Mouse (Mus musculus): ENCODE measurements around the gene Ncapd2. TPM values are rescaled to one million over a fixed set of nuclear protein-coding genes. Genes with fewer than 3 reads are reported as not detected.

Ncapd2 gene
- total and polyA plus RNA-seq, 3 experiments = 79.6 to 301 (median 147) TPM

DNA sequence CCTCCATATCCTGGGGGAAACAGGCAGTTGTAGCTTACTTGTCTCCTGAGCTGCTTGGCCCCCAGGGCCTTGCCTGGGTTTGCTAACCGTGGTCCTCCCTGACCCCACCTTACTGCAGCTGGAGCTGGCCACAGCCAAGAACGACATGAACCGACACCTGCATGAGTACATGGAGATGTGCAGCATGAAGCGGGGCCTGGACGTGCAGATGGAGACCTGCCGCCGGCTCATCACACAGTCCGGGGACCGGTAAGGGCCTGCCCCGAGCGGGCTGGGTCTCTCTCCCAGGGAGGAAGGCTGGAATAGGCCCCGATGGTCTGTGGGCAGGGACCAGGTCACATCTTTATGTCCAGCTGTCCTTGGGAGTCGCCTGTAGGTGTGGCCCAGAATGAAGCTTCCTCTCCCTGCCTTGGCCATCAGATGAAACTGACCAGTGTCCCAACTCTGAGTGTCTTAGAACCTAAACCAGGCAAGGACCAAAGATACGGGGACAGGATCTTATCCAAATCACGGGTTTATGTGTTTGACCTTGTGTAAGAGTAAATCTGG lies 32.5 kb downstream of the Ncapd2 start:
- DNase-seq (ENCODE audit: extremely low read depth) = no peak
- peak; percentile 52; the same call in 1 of the 2 replicates for TF ChIP-seq ZMIZ1 (IDR thresholded peaks at IDR 0.05; ENCODE audit: low read depth, low read length)
- TF ChIP-seq RAD21 (IDR thresholded peaks at IDR 0.05; ENCODE audit: low read depth, low read length) = no peak
- TF ChIP-seq ETS1 (conservative IDR thresholded peaks at IDR 0.05; ENCODE audit: low read depth, low read length) = no peak
- TF ChIP-seq MAZ (IDR thresholded peaks at IDR 0.05; ENCODE audit: low read depth, low read length) = no peak
- Histone ChIP-seq H3K27me3 (replicated peaks) (no peaks in the 10 kb centered on the region), H3K27ac (ENCODE audit: insufficient read depth, low read depth) (no peak overlapping the region), H3K79me2 (replicated peaks; ENCODE audit: control insufficient read depth, extremely low read depth, insufficient read depth, poor library complexity, severe bottlenecking) (peaks cover 8% of the 10 kb centered on the region), H3K4me1 (ENCODE audit: control insufficient read depth in 1 of 2, insufficient read depth in 2 of 2) (peaks cover 3 to 18% of the 10 kb centered on the region in 2 experiments; a peak in 2 of 4 replicates), H3K4me2 (ENCODE audit: insufficient read depth, low read depth, poor library complexity, severe bottlenecking) (no peak overlapping the region), H3K9ac (ENCODE audit: insufficient read depth, low read depth) (no peak overlapping the region), H3K36me3 (replicated peaks in 1 of 2; ENCODE audit: control insufficient read depth in 1 of 2, insufficient read depth in 1 of 2, low read length in 1 of 2) (peaks cover 73 to 86% of the 10 kb centered on the region in 2 experiments), H3K4me3 (replicated peaks in 1 of 3; ENCODE audit: low read depth in 2 of 3, low read length in 2 of 3, poor library complexity in 1 of 3) (no peak overlapping the region), H3K9me3 (replicated peaks; ENCODE audit: low read length) (no peaks in the 10 kb centered on the region)
- in situ Hi-C loops (cut with MboI; ENCODE audit: low pct_ligation_motif_present, low pct_unique_long_range_greater_than_20kb, low sequenced_read_pairs) = loop anchor here (5.0 kb wide), 1 partner anchor 113 kb away; no protein-coding TSS in a partner anchor
- dilution Hi-C loops (cut with MboI; ENCODE audit: extremely low pct_ligation_motif_present, extremely low pct_unique_long_range_greater_than_20kb, low sequenced_read_pairs) = no loop called here

DNA sequence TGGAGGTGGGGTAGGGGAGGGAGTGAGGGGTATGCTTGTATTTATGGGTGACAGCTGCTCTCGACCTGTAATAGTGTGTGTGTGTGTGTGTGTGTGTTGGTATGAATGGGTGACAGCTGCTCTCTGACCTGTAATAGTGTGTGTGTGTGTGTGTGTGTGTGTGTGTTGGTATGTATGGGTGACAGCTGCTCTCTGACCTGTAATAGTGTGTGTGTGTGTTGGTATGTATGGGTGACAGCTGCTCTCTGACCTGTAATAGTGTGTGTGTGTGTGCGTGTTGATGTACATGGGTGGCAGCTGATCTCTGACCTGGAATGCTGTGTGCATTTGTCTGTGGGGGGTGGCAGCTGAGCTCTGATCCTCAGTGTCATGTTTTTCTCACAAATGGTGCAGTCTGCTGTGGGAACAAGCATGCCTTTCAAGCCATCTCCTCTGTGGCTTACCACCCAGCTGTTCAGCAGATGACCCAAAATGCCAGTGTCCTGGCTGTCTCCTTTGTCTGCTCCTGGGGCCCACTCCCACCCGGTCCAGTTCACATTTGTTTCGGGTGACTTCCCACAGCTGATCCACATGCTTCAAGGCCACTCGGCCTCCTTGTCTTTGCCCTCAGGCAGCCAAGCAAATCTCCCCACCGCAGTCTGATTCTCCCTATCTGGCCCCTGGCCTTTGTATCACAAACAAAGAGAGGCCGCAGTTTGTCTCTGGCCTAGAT lies 34.4 kb downstream of the Ncapd2 start:
- Histone ChIP-seq H3K79me2 (replicated peaks; ENCODE audit: control insufficient read depth, extremely low read depth, insufficient read depth, poor library complexity, severe bottlenecking) (no peaks in the 10 kb centered on the region), H3K4me2 (ENCODE audit: insufficient read depth, low read depth, poor library complexity, severe bottlenecking) (no peak overlapping the region), H3K4me1 (ENCODE audit: control insufficient read depth in 1 of 2, insufficient read depth in 2 of 2) (peaks cover 0 to 11% of the 10 kb centered on the region in 2 experiments; a peak in 2 of 4 replicates), H3K9ac (ENCODE audit: insufficient read depth, low read depth) (no peak overlapping the region), H3K36me3 (replicated peaks in 1 of 2; ENCODE audit: control insufficient read depth in 1 of 2, insufficient read depth in 1 of 2, low read length in 1 of 2) (peaks cover 76 to 91% of the 10 kb centered on the region in 2 experiments), H3K27ac (ENCODE audit: insufficient read depth, low read depth) (no peak overlapping the region), H3K27me3 (replicated peaks) (no peaks in the 10 kb centered on the region), H3K4me3 (replicated peaks in 1 of 3; ENCODE audit: low read depth in 2 of 3, low read length in 2 of 3, poor library complexity in 1 of 3) (no peak overlapping the region), H3K9me3 (replicated peaks; ENCODE audit: low read length) (no peaks in the 10 kb centered on the region)
- TF ChIP-seq POLR2AphosphoS2 (IDR thresholded peaks at IDR 0.05; ENCODE audit: low read depth, low read length) (peak; percentile 40; the same call in 1 of the 2 replicates), E2F4 (IDR thresholded peaks at IDR 0.05; ENCODE audit: insufficient replicate concordance, low read depth, low read length) (no peak)
- dilution Hi-C loops (cut with MboI; ENCODE audit: extremely low pct_ligation_motif_present, extremely low pct_unique_long_range_greater_than_20kb, low sequenced_read_pairs) (no loop called here), in situ Hi-C loops (cut with MboI; ENCODE audit: low pct_ligation_motif_present, low pct_unique_long_range_greater_than_20kb, low sequenced_read_pairs) (loop anchor here (5.0 kb wide), 1 partner anchor 115 kb away; no protein-coding TSS in a partner anchor)
- DNase-seq (ENCODE audit: extremely low read depth) = no peak

DNA sequence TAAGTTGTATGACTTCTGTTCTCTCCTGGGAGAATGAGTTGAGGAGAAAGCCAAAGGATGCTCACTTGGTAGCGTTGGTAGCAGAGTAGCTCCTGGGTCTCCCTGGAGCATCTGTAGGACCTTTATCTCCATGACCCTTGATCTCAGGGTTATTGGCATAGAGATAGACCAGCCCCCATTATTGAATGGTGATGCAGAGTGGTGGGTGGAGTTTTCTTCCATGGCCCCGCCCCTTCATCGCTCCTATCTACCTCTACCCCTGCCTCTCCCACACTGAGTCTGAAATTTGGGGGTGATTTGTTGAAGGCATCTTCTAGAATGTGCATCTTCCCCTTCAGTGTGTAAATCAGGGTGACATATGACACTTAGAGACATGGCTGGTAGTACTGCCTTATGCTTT lies 35.0 kb downstream of the Ncapd2 start:
- no peak for TF ChIP-seq POLR2A (IDR thresholded peaks at IDR 0.05; ENCODE audit: low read depth, low read length)
- in situ Hi-C loops (cut with MboI; ENCODE audit: low pct_ligation_motif_present, low pct_unique_long_range_greater_than_20kb, low sequenced_read_pairs) (loop anchor here (5.0 kb wide), 1 partner anchor 116 kb away; no protein-coding TSS in a partner anchor), dilution Hi-C loops (cut with MboI; ENCODE audit: extremely low pct_ligation_motif_present, extremely low pct_unique_long_range_greater_than_20kb, low sequenced_read_pairs) (no loop called here)
- no peak overlapping the region for H3K27ac ChIP-seq (ENCODE audit: insufficient read depth, low read depth)
- H3K9me3 ChIP-seq (replicated peaks; ENCODE audit: low read length) = no peaks in the 10 kb centered on the region
- H3K27me3 ChIP-seq (replicated peaks) = no peaks in the 10 kb centered on the region
- DNase-seq (ENCODE audit: extremely low read depth) = no peak
- no peak overlapping the region for H3K4me2 ChIP-seq (ENCODE audit: insufficient read depth, low read depth, poor library complexity, severe bottlenecking)
- no peak overlapping the region for H3K9ac ChIP-seq (ENCODE audit: insufficient read depth, low read depth)
- H3K4me3 ChIP-seq (replicated peaks in 1 of 3; ENCODE audit: low read depth in 2 of 3, low read length in 2 of 3, poor library complexity in 1 of 3) = no peak overlapping the region
- no peaks in the 10 kb centered on the region for H3K79me2 ChIP-seq (replicated peaks; ENCODE audit: control insufficient read depth, extremely low read depth, insufficient read depth, poor library complexity, severe bottlenecking)
- peaks cover 0 to 9% of the 10 kb centered on the region in 2 experiments; a peak in 2 of 4 replicates for H3K4me1 ChIP-seq (ENCODE audit: control insufficient read depth in 1 of 2, insufficient read depth in 2 of 2)
- H3K36me3 ChIP-seq (replicated peaks in 1 of 2; ENCODE audit: control insufficient read depth in 1 of 2, insufficient read depth in 1 of 2, low read length in 1 of 2) = peaks cover 76 to 92% of the 10 kb centered on the region in 2 experiments

Measured in CH12.LX (cell line).